Mouse (Mus musculus) ovary, adult 18-20 months (tissue): ENCODE measurements around the gene Tmtc2.

Experiments
- DNase-seq: peaks from one replicate; pipeline ENCODE4 v3.0.0; 2022; ENCODE audit warnings: low spot score, mixed read lengths

The Tmtc2 gene

DNA sequence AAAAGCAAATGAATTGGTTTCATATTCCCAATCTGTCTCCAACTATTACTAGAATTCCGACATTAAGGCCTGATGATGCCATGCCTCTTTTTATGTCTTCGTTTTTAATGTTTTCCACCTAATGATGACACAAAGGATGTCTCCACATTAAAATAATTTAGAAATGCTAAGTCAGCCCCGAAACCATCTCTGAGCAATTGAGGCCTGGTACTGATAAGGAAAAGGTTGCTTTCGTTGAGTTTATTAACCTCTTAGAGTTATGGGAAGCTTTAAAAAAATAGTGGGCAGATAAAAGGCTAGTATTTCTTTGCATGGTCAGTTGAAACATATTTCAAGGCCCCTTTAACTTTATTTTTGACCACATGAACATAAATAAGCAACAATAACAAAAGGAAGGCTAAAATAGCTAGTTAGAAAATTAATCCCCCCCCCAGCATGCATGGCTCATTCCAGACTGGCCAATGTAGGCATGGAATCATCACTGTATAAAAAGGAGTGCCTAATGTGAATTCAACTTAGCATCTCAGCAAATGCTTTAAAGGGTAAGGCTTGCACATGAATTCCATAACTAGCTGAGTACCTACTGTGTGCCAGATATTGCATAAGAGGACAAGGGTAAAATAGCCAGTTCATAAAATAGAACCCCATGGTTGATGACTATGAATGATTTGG is 168.3 kb downstream of the Tmtc2 start:
- no peak for DNase-seq

- no peak for DNase-seq
These were observed 170.3 kb downstream of the Tmtc2 start for GRCm38 (mm10) chr10:105403931-105404330.

- DNase-seq: no peak
These were observed 171.8 kb downstream of the Tmtc2 start for GRCm38 (mm10) chr10:105402481-105402779.

DNA sequence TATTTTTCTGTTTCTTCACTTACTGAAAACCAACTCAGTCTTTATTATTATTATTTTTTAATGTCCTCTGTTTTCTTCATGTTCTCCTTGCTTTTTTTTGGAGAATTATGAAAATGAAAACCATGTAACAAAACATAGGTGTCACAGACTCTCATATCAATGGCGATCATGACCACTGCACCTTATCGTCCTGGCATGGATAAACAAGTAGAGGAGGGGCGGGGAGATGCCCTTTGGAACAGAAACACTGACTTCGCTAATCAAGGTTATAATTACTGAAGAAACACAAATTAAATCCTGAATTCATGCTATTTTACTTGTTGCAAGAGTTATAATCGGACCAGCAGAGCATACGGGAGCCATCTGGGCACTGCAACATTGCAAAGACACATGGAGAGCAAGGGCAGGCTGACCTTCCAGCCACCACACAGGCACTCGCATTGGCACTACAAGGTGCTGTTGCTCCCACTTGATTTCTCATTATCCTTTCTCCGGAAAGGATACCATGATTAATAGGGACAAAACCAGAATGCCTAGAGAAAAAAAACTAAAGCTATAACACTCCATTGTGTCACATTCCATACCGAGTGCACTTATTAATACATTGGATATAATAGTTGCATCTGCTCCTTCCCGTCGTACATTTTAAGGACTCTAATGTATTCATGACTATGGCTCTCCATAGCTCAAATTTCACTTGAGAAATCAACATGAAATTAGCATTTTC is 172.3 kb downstream of the Tmtc2 start:
- no peak for DNase-seq

DNA sequence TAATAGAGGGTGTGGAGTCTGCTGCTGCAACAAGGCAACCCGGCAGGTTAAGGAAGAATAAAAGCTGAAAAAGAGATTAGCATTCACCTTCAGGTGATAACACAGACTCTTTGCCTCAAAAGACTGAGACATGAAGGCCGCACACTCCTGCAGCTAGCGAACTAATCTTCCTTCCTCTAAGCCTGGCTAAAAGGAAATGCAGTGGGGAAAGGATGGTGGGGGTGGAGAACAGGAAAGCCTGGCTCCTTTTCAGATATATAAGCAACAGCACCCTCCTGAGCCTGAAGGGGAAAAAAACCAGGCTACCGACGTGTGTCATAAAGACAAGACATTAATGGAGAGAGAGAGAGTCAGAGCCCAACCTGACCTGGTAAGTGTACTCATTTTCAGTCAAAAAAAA is 174.9 kb downstream of the Tmtc2 start:
- DNase-seq: no peak

GRCm38 (mm10) chr10:105384065-105384464 is 190.2 kb downstream of the Tmtc2 start:
- no peak for DNase-seq

DNA sequence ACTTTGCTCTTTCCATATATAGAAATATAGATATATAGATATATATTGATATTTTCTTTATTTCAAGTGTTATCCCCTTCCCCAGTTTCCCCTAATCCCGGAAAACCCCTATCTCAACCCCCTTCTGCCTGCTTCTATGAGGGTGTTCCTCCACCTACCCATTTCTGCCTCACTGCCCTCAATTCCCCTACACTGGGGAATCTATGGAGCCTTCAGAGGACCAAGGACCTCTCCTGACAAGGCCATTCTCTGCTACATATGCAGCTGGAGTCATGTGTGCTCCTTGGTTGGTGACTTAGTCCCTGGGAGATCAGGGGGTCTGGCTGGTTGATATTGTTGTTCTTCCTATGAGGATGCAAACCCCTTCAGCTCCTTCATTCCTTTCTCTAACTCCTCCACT is 192.5 kb downstream of the Tmtc2 start:
- DNase-seq: no peak

DNA sequence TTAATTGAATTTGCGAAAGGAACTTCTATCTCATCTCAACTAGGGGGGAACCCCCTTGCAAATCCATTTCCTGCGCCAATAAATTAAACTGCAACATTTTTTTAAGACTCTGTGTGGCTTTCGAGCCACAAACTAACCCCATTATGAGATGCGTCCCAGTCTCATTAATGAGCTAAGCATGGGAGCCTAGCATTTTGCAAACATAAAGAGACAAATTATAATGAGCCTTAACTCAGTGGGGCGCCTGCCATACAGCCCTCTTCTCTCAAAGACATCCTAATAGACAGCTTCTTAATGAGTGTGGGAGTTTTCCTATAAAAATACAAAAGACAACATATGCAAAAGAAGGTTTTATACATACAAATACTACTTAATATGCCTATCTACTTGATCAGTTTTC is 193.0 kb downstream of the Tmtc2 start:
- DNase-seq: no peak

GRCm38 (mm10) chr10:105380584-105380983 is 193.7 kb downstream of the Tmtc2 start:
- DNase-seq: no peak

- no peak for DNase-seq
These were observed 196.5 kb downstream of the Tmtc2 start for GRCm38 (mm10) chr10:105377711-105378110.

DNA sequence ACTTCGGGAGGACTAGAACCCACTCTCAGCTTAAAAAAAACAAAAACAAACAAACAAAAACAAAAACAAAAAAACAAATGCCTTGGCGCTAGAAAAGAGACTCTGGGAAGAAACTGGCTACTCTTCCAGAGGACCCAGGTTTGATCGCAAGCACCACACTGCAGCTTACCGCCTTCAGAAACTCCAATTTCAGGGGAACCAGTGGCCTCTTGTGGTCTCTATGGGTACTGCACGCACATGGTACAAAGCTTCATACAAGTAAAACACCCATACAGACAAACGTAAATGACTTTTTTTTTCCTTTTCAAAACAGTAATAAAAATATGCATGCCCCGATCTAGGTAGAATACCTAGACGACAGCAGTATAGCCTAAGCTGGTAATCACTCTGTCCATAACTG is 201.0 kb downstream of the Tmtc2 start:
- DNase-seq: no peak

- peak; percentile 4 for DNase-seq
These were observed 206.0 kb downstream of the Tmtc2 start for GRCm38 (mm10) chr10:105368242-105368641.

GRCm38 (mm10) chr10:105364480-105364879 is 209.8 kb downstream of the Tmtc2 start:
- no peak for DNase-seq

DNA sequence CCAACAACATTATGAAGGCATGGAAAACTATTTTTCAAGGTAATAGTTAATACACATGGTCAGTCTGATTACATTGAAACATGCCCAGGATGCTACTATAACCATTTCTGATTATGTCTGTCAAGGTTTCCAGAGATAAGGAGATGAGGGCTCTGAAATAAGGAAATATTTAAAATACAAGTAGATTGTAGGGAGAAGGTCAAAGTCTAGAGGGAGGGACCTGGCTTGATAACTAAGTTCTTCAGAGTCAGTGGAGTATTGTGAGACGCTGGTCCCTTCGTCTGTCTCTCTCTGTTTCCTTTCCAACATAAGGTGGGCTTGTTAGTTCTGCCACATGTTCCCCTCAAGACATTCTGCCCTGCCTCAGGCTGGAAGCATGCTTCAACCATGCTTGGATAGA is 223.9 kb downstream of the Tmtc2 start:
- no peak for DNase-seq

GRCm38 (mm10) chr10:105345920-105346319 is 228.3 kb downstream of the Tmtc2 start:
- no peak for DNase-seq

GRCm38 (mm10) chr10:105332856-105333255 is 241.4 kb downstream of the Tmtc2 start:
- DNase-seq: no peak

DNA sequence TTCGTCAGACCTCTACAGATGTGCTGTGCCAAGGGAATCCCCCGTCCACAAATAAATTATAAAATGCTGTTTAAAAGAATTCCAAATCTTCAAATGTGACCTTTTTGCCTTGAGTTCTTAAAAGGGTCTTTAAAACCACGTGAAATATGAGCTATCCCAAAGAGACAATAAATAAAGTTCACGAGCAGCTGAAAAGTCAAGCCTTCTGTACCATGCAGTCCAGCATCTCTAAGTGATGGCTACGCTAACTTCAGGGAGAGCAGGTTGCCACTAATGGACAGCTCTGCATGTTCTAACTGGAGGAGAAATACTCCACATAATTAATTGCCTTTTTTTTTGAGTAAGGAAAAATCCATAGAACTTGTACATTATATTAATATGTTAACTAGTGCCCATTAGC is 243.9 kb downstream of the Tmtc2 start:
- DNase-seq: no peak

GRCm38 (mm10) chr10:105323646-105324192 is 250.5 kb downstream of the Tmtc2 start:
- no peak for DNase-seq

DNA sequence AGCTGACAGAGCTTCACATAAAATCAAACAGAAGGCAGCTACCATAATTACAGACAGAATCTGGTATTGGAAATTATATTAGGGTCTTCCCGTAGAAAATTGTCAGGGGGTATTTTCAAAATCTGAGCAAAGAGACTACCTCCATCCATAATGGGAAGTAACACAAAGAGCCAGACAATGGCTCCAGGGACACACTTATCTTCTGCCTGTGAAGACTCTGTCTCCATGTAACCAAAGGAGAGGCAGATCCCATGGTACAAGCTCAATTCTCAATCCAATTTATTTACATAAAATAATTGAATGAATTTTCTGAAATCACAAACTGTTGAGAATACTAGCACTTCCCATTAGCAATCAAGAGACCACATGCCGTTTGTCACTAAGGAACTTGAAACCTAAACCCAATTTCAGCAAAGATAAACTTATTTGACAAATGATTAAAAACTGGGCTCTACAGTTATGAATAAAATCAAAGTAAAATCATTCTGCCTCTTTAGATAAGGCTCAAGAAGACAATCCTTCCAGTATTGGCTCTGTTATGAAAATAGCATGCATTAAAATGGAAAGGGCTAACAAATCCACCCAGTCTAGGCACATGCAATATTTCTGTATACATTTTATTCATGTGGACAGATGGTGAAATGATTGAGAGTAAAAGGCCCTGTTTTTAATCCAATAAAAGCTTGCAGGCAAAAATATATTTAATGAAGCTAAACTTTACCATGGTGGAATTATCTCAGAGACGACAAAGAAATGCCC is 254.8 kb downstream of the Tmtc2 start:
- DNase-seq: no peak

DNA sequence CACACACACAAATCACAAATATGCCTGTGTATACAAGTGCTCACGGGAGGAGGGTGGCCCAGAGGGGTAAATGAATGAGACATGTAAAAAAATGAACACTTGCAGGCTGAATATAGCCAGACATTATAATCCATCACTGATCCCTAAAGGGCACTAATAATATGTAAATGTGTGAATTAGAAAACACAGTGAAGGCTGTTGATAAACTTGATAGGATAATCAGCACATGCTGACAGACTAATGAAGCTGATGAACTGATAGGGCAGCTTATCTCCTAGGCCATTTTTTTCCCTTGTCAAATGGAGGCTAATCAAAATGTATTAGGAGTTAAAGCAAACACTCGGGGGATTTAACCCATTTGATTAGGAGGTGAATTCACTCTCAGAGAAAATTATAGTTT is 255.4 kb downstream of the Tmtc2 start:
- DNase-seq: no peak

- no peak for DNase-seq
These were observed 261.3 kb downstream of the Tmtc2 start for GRCm38 (mm10) chr10:105312986-105313385.

GRCm38 (mm10) chr10:105297560-105297959 is 276.7 kb downstream of the Tmtc2 start:
- DNase-seq: no peak

- no peak for DNase-seq
These were observed 281.3 kb downstream of the Tmtc2 start for GRCm38 (mm10) chr10:105292961-105293360.
